Mouse (Mus musculus): ENCODE measurements around the gene Klhdc8a. TPM values are rescaled to one million over a fixed set of nuclear protein-coding genes. Genes with fewer than 3 reads are reported as not detected.
"Not testable (repeated sequence)": the region's sequence is repeated elsewhere in the genome, so short reads cannot be mapped to it uniquely, and the experiment has no call there.

Gene Klhdc8a
- total and polyA plus RNA-seq, 2 experiments from 2014 or later, result 11.2 to 26.0 TPM

DNA sequence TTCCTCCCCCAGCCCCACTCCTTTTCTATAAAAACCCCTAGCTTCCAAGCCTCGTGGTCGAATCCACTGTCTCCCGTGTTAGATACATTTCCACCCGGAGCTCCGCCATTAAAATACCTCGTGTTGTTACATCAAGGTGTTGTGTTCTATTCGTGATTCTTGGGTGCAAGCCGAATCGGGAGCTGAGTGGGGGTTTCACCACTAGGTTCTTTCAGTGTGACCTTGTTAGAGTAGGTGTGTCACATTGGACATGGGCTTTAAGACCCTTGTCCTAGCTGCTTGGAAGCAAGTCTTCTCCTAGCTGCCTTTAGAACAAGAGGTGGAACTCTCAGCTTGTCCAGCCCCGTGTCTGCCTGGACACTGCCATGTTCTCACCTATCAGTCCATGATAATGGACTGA, 32.5 kb upstream of the Klhdc8a start:
- no peak for ATAC-seq
- Histone ChIP-seq H3K4me2 (ENCODE audit: low read depth, low read length) (no peak overlapping the region), H3K36me3 (ENCODE audit: insufficient read depth, low read length) (no peaks in the 10 kb centered on the region), H3K4me1 (ENCODE audit: insufficient read depth, low read length) (no peaks in the 10 kb centered on the region), H3K27ac (no peak overlapping the region), H3K27me3 (ENCODE audit: insufficient read depth, low read length) (no peaks in the 10 kb centered on the region), H3K9ac (replicated peaks; ENCODE audit: low read length) (no peak overlapping the region), H3K9me3 (ENCODE audit: low read length) (no peaks in the 10 kb centered on the region), H3K4me3 (ENCODE audit: low read length) (no peak overlapping the region)
- no peak for DNase-seq (ENCODE audit: low spot score)
- TF ChIP-seq CTCF (IDR thresholded peaks at IDR 0.05; ENCODE audit: low read depth), result no peak
- WGBS, result 88% methylated on average over 10 of the region's 10 CpGs

DNA sequence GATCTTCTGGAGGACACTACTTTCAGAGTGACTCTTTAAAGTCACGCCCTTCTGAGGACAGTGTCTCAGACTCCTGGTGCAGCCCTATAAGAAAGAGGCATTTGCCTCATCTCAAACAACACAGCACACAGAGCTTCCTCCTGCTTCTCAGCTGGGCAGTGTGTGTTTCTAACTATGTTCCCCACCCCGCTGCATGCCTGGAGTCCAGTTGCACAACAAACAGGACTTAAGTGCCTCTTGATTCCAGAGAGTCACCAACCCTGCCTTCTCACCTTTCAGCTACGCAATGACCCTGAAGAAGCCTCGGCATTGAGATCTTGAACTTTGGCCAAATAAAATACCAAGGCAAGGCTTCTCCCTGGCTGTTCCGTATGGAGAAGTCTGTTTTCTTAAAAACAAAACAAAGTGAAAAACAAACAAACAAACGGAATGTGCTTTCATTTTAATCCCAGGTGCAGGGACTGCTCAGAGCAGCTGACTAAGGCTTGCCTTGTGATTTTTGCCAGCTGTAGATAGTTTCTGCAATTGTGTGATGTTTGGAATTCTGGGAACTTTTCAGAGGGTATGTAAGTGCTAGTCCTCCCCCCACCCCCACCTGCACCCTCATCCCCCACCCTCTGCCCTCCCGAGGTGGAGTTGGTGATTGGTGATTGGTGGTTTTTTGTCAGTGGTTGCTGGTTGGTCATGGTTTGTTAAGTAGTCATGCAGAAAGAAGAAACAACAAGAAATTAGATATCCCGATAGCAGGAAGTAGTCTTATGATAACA, 31.5 kb upstream of the Klhdc8a start:
- Histone ChIP-seq H3K27ac (no peak overlapping the region), H3K4me2 (ENCODE audit: low read depth, low read length) (no peak overlapping the region), H3K4me3 (ENCODE audit: low read length) (no peak overlapping the region), H3K27me3 (ENCODE audit: insufficient read depth, low read length) (no peaks in the 10 kb centered on the region), H3K9ac (replicated peaks; ENCODE audit: low read length) (no peak overlapping the region), H3K9me3 (ENCODE audit: low read length) (no peaks in the 10 kb centered on the region), H3K36me3 (ENCODE audit: insufficient read depth, low read length) (no peaks in the 10 kb centered on the region), H3K4me1 (ENCODE audit: insufficient read depth, low read length) (no peaks in the 10 kb centered on the region)
- no peak for ATAC-seq
- DNase-seq (ENCODE audit: low spot score), result no peak
- TF ChIP-seq CTCF (IDR thresholded peaks at IDR 0.05; ENCODE audit: low read depth), result no peak
- 62% methylated on average over 8 of the region's 8 CpGs for WGBS

DNA sequence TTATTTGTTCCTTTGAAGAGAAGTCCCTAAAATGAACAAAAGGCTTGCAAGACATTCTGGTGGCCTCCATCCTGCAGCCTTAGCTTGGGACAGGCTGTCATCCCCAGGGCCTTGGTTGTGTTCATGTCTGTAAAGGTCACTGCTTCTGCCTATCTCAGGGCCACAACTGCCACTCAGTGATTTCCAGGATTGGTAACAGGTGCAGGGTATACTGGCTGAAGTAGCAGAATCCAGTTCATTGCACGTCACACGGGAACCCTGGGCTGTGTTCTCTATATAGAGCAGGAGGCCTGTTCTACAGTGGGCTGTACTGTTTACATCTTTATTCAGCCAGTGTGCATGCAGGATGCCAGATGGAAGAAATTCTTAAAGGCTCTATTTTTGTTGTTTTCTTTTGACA, 30.5 kb upstream of the Klhdc8a start:
- no peak for TF ChIP-seq CTCF (IDR thresholded peaks at IDR 0.05; ENCODE audit: low read depth)
- no peak for ATAC-seq
- Histone ChIP-seq H3K9ac (replicated peaks; ENCODE audit: low read length) (no peak overlapping the region), H3K9me3 (ENCODE audit: low read length) (no peaks in the 10 kb centered on the region), H3K36me3 (ENCODE audit: insufficient read depth, low read length) (no peaks in the 10 kb centered on the region), H3K4me3 (ENCODE audit: low read length) (no peak overlapping the region), H3K27me3 (ENCODE audit: insufficient read depth, low read length) (no peaks in the 10 kb centered on the region), H3K27ac (no peak overlapping the region), H3K4me1 (ENCODE audit: insufficient read depth, low read length) (no peaks in the 10 kb centered on the region), H3K4me2 (ENCODE audit: low read depth, low read length) (no peak overlapping the region)
- DNase-seq (ENCODE audit: low spot score), result no peak
- 51% methylated on average over 2 of the region's 2 CpGs for WGBS

DNA sequence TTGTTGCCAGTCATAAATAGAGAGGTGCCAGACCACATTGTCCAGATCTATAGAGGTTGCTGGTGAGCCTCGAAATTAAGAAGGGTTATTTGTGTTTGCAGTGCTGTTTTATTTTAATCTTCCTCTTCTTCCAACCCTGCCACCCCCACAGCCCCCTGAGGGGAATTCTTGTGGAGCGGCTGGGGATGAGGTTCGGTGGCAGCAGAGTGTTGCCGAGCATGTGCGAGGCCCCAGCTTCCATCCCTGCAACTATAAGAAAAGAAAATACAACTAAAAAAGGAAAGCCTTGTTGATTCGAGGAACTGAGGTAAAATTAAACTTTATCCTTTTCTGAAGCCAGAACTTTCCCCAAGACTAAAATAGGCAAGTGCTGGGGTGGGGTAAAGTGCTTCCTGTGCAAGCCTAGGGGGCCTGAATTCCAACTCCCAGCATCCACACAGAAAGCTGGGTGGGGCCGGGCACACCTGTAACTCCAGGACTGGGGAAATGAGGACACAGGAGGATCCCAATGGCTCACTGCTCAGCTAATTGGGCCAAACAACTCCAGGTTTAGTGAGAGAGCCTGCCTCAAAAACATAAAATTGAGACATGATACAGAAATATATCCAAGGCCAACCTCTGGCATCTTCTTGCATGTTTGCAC, 29.9 kb upstream of the Klhdc8a start:
- H3K4me1 ChIP-seq (ENCODE audit: insufficient read depth, low read length), result no peaks in the 10 kb centered on the region
- TF ChIP-seq CTCF (IDR thresholded peaks at IDR 0.05; ENCODE audit: low read depth), result no peak
- no peaks in the 10 kb centered on the region for H3K9me3 ChIP-seq (ENCODE audit: low read length)
- no peaks in the 10 kb centered on the region for H3K27me3 ChIP-seq (ENCODE audit: insufficient read depth, low read length)
- H3K36me3 ChIP-seq (ENCODE audit: insufficient read depth, low read length), result no peaks in the 10 kb centered on the region
- H3K9ac ChIP-seq (replicated peaks; ENCODE audit: low read length), result no peak overlapping the region
- H3K27ac ChIP-seq, result no peak overlapping the region
- H3K4me3 ChIP-seq (ENCODE audit: low read length), result no peak overlapping the region
- 58% methylated on average over 7 of the region's 7 CpGs for WGBS
- ATAC-seq (no peak), DNase-seq (ENCODE audit: low spot score) (no peak)
- no peak overlapping the region for H3K4me2 ChIP-seq (ENCODE audit: low read depth, low read length)

DNA sequence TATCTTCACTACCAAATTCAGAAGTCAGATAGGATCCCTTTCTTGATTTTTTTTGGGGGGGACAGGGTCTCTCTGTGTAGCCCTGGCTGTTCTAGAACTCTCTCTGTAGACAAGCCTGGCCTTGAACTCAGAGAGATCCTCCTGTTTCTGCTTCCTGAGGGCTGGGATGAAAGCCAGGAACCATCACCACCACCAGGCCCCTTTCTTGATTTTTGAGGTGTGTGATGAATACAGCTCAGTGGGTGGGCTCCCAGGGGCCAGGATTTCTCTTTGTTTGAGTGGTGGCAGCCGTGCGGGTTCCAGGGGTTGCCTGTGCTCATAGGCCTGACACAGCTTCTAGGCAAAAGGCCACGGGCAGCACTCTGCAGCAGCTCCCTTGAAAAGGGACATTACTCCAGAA, 27.2 kb upstream of the Klhdc8a start:
- no peak for ATAC-seq
- H3K4me3 ChIP-seq (ENCODE audit: low read length), result no peak overlapping the region
- no peak overlapping the region for H3K27ac ChIP-seq
- no peaks in the 10 kb centered on the region for H3K27me3 ChIP-seq (ENCODE audit: insufficient read depth, low read length)
- 33% methylated on average over 3 of the region's 3 CpGs for WGBS
- no peak overlapping the region for H3K4me2 ChIP-seq (ENCODE audit: low read depth, low read length)
- H3K4me1 ChIP-seq (ENCODE audit: insufficient read depth, low read length), result no peaks in the 10 kb centered on the region
- no peaks in the 10 kb centered on the region for H3K36me3 ChIP-seq (ENCODE audit: insufficient read depth, low read length)
- H3K9ac ChIP-seq (replicated peaks; ENCODE audit: low read length), result no peak overlapping the region
- H3K9me3 ChIP-seq (ENCODE audit: low read length), result no peaks in the 10 kb centered on the region
- no peak for DNase-seq (ENCODE audit: low spot score)
- TF ChIP-seq CTCF (IDR thresholded peaks at IDR 0.05; ENCODE audit: low read depth), result no peak

DNA sequence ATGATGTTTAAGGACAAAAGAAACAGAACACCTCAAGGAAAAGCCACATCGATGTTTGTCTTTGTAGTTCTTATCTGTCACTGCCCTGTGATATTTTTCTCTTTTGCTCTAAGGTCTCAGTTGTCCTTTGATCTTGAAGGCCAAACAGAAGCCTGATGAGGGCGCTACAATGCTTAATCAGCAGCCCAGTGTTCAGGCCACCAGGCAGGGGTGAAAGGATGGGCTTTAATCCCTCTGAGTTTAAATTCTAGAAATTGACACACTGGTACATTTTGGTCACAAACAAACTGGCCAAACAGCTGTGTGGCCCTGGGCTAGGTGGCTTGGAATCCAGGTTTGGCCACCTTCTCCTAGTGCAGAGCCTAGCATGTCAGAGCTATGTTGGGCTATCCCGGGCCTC, 21.7 kb upstream of the Klhdc8a start:
- Histone ChIP-seq H3K4me2 (ENCODE audit: low read depth, low read length) (no peak overlapping the region), H3K27ac (no peak overlapping the region), H3K4me3 (ENCODE audit: low read length) (no peak overlapping the region), H3K27me3 (ENCODE audit: insufficient read depth, low read length) (no peaks in the 10 kb centered on the region), H3K4me1 (ENCODE audit: insufficient read depth, low read length) (peaks cover 3% of the 10 kb centered on the region; the same call in 1 of the 2 replicates), H3K9ac (replicated peaks; ENCODE audit: low read length) (no peak overlapping the region), H3K9me3 (ENCODE audit: low read length) (no peaks in the 10 kb centered on the region), H3K36me3 (ENCODE audit: insufficient read depth, low read length) (no peaks in the 10 kb centered on the region)
- DNase-seq (ENCODE audit: low spot score) (no peak), ATAC-seq (no peak)
- WGBS, result 80% methylated on average over 3 of the region's 3 CpGs
- TF ChIP-seq CTCF (IDR thresholded peaks at IDR 0.05; ENCODE audit: low read depth), result no peak

DNA sequence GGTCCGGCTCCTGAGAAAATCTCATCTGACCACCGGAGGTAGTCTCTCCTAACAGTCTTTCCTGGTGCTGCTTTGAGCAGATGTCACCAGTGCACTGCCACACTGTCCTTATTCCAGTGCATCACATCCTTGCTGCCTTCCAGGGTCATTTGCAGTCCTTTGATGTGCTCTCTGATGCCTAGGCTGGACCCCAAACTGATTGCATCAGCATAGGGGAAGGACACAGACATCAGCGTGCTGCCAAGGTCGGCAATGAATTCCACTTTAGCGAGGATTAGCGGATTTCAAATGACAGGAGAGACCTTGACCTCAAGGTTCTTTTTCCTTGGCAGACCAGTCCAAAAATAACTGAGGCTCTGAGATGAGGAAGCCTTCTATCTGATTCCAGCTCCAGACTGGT, 21.3 kb upstream of the Klhdc8a start:
- no peak for TF ChIP-seq CTCF (IDR thresholded peaks at IDR 0.05; ENCODE audit: low read depth)
- no peak for ATAC-seq

DNA sequence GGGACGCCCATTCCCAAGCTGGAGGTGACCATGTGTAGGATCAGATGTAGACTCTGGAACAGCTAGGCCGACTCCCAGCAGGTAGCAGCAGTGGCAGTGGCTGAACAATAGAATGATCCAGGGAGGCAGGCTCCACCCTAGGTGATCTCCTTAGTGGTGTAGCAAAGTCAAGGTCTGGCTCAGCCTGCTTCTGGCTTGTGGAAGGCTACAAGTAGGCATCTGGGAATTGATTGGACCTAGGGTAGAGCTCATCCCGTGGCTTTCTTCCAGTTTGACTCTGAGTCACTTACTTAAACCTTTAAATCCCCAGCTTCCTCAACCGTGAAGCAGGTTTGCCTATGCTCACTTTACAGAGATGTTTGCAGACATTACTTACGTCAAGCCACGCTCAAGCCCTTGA, 17.8 kb upstream of the Klhdc8a start:
- DNase-seq (ENCODE audit: low spot score); H3K27ac ChIP-seq; H3K36me3 ChIP-seq (ENCODE audit: insufficient read depth, low read length); H3K9ac ChIP-seq (replicated peaks; ENCODE audit: low read length); H3K4me2 ChIP-seq (ENCODE audit: low read depth, low read length); H3K27me3 ChIP-seq (ENCODE audit: insufficient read depth, low read length); H3K9me3 ChIP-seq (ENCODE audit: low read length); H3K4me3 ChIP-seq (ENCODE audit: low read length); ATAC-seq: not testable (repeated sequence)
- H3K4me1 ChIP-seq (ENCODE audit: insufficient read depth, low read length), result peaks cover 16% of the 10 kb centered on the region
- WGBS, result 75% methylated on average over 6 of the region's 6 CpGs

More for the DNA sequence above, 21.3 kb upstream of the Klhdc8a start:
- H3K27ac ChIP-seq, result no peak overlapping the region
- no peak for DNase-seq (ENCODE audit: low spot score)
- 60% methylated on average over 6 of the region's 6 CpGs for WGBS
- no peak overlapping the region for H3K4me3 ChIP-seq (ENCODE audit: low read length)
- H3K36me3 ChIP-seq (ENCODE audit: insufficient read depth, low read length), result no peaks in the 10 kb centered on the region
- peaks cover 8% of the 10 kb centered on the region; the same call in 1 of the 2 replicates for H3K4me1 ChIP-seq (ENCODE audit: insufficient read depth, low read length)
- H3K4me2 ChIP-seq (ENCODE audit: low read depth, low read length), result no peak overlapping the region
- H3K9me3 ChIP-seq (ENCODE audit: low read length), result no peaks in the 10 kb centered on the region
- no peaks in the 10 kb centered on the region for H3K27me3 ChIP-seq (ENCODE audit: insufficient read depth, low read length)
- H3K9ac ChIP-seq (replicated peaks; ENCODE audit: low read length), result no peak overlapping the region

Data from hindbrain, postnatal 0 days (tissue).